Mouse (Mus musculus) hindbrain, embryonic 16.5 days (tissue): Measurements from ENCODE around the gene Npm1. TPM values are rescaled to one million over a fixed set of nuclear protein-coding genes. Genes with fewer than 3 reads are reported as not detected.

Experiments used
- ATAC-seq: fragments of 200-750 bp; cut with Nextera tagmentation; 2 replicates; pipeline ENCODE4 v1.8.0; 2017; ENCODE audit warnings: moderate TSS enrichment, moderate library complexity
- H3K27ac ChIP-seq: fragments of 300-500 bp; sonication (generic); 2 replicates; pipeline ENCODE4 v1.5.1; 2014; ENCODE audit warnings: low read depth, mild to moderate bottlenecking, control low read depth, low read length, moderate library complexity
- H3K27me3 ChIP-seq: fragments of 300-500 bp; sonication (generic); replicated peaks from 2 replicates; pipeline ENCODE4 v1.6.1; 2014; ENCODE audit warnings: low read length; ENCODE audit not compliant: control insufficient read depth, insufficient read depth
- H3K36me3 ChIP-seq: fragments of 300-500 bp; sonication (generic); 2 replicates; pipeline ENCODE4 v1.6.1; 2014; ENCODE audit warnings: mild to moderate bottlenecking, low read length, moderate library complexity, mixed read lengths; ENCODE audit not compliant: control insufficient read depth, insufficient read depth
- H3K4me1 ChIP-seq: fragments of 300-500 bp; sonication (generic); 2 replicates; pipeline ENCODE4 v1.6.1; 2014; ENCODE audit warnings: low read depth, low read length; ENCODE audit not compliant: control insufficient read depth, insufficient read depth
- H3K4me2 ChIP-seq: fragments of 300-500 bp; sonication (generic); 2 replicates; pipeline ENCODE4 v1.6.1; 2014; ENCODE audit warnings: mild to moderate bottlenecking, low read length, control low read depth, moderate library complexity
- H3K4me3 ChIP-seq: fragments of 300-500 bp; sonication (generic); 2 replicates; pipeline ENCODE4 v1.5.1; 2014; ENCODE audit warnings: mild to moderate bottlenecking, low read length, control low read depth, moderate library complexity
- H3K9ac ChIP-seq: fragments of 300-500 bp; sonication (generic); 2 replicates; pipeline ENCODE4 v1.6.1; 2014; ENCODE audit warnings: low read depth, mild to moderate bottlenecking, control low read depth, low read length, moderate library complexity
- H3K9me3 ChIP-seq: fragments of 300-500 bp; sonication (generic); 2 replicates; pipeline ENCODE4 v1.6.1; 2014; ENCODE audit warnings: mild to moderate bottlenecking, low read length, moderate library complexity; ENCODE audit not compliant: control insufficient read depth
- WGBS: fragments of 180-500 bp; shearing (Covaris S2); extraction: QIAGEN DNeasy Blood & Tissue Kit; methylation state at CpG from one replicate; pipeline ENCODE4 v1.1.7; 2014; 5-methylcytosine and 5-hydroxymethylcytosine counted together
- polyA plus RNA-seq: library from polyadenylated mRNA; unstranded; fragments of >200 nt; fragmentation: Nextera tagmentation; extraction: Ambion mirVana; gene quantifications from 2 replicates; pipeline ENCODE4 v1.2.1, GENCODE M21; 2015

Npm1 gene
- polyA plus RNA-seq, 1 experiment from 2014 or later, result 353 TPM

- Histone ChIP-seq H3K27me3 (no peaks in the 10 kb centered on the region; the same call in 1 of the 2 replicates), H3K27ac (no peak overlapping the region), H3K9ac (no peak overlapping the region), H3K4me3 (no peak overlapping the region), H3K36me3 (no peaks in the 10 kb centered on the region), H3K4me2 (no peak overlapping the region), H3K4me1 (peaks cover 19% of the 10 kb centered on the region), H3K9me3 (no peaks in the 10 kb centered on the region)
- 10% methylated on average over 9 of the region's 9 CpGs for WGBS
- ATAC-seq, result no peak
Measured at GRCm38 (mm10) chr11:33143906-33144305, 19.1 kb downstream of the Npm1 start.

GRCm38 (mm10) chr11:33142801-33143200 lies 20.2 kb downstream of the Npm1 start:
- Histone ChIP-seq H3K4me1 (peaks cover 19% of the 10 kb centered on the region), H3K36me3 (no peaks in the 10 kb centered on the region), H3K4me3 (no peak overlapping the region), H3K4me2 (no peak overlapping the region), H3K9ac (no peak overlapping the region), H3K9me3 (no peaks in the 10 kb centered on the region), H3K27me3 (no peaks in the 10 kb centered on the region; the same call in 1 of the 2 replicates), H3K27ac (no peak overlapping the region)
- 88% methylated on average over 1 of the region's 1 CpGs for WGBS
- no peak for ATAC-seq

- Histone ChIP-seq H3K4me3 (no peak overlapping the region), H3K27me3 (no peaks in the 10 kb centered on the region; the same call in 1 of the 2 replicates), H3K36me3 (no peaks in the 10 kb centered on the region), H3K4me1 (peaks cover 5% of the 10 kb centered on the region; the same call in 1 of the 2 replicates), H3K9me3 (no peaks in the 10 kb centered on the region), H3K4me2 (no peak overlapping the region), H3K27ac (no peak overlapping the region), H3K9ac (no peak overlapping the region)
- no peak for ATAC-seq
- 88% methylated on average over 5 of the region's 5 CpGs for WGBS
Measured at GRCm38 (mm10) chr11:33140111-33140460, 22.9 kb downstream of the Npm1 start.

GRCm38 (mm10) chr11:33139458-33140110 lies 23.4 kb downstream of the Npm1 start:
- H3K27ac ChIP-seq, result no peak overlapping the region
- no peak overlapping the region for H3K9ac ChIP-seq
- peaks cover 5% of the 10 kb centered on the region; the same call in 1 of the 2 replicates for H3K4me1 ChIP-seq
- no peak overlapping the region for H3K4me3 ChIP-seq
- no peak overlapping the region for H3K4me2 ChIP-seq
- ATAC-seq, result no peak
- H3K27me3 ChIP-seq, result no peaks in the 10 kb centered on the region; the same call in 1 of the 2 replicates
- WGBS, result 76% methylated on average over 9 of the region's 9 CpGs
- H3K36me3 ChIP-seq, result no peaks in the 10 kb centered on the region
- no peaks in the 10 kb centered on the region for H3K9me3 ChIP-seq

- H3K4me2 ChIP-seq, result no peak overlapping the region
- WGBS, result 94% methylated on average over 5 of the region's 5 CpGs
- H3K9me3 ChIP-seq, result no peaks in the 10 kb centered on the region
- no peak overlapping the region for H3K27ac ChIP-seq
- no peak overlapping the region for H3K9ac ChIP-seq
- peaks cover under 1% of the 10 kb centered on the region; the same call in 1 of the 2 replicates for H3K4me1 ChIP-seq
- H3K4me3 ChIP-seq, result no peak overlapping the region
- no peak for ATAC-seq
- H3K27me3 ChIP-seq, result no peaks in the 10 kb centered on the region; the same call in 1 of the 2 replicates
- no peaks in the 10 kb centered on the region for H3K36me3 ChIP-seq
Measured at GRCm38 (mm10) chr11:33138686-33139085, 24.3 kb downstream of the Npm1 start.

GRCm38 (mm10) chr11:33134391-33134986 lies 28.5 kb downstream of the Npm1 start:
- no peak overlapping the region for H3K27ac ChIP-seq
- ATAC-seq, result no peak
- WGBS, result 86% methylated on average over 8 of the region's 8 CpGs

GRCm38 (mm10) chr11:33132619-33133338 lies 30.2 kb downstream of the Npm1 start:
- no peak for ATAC-seq
- H3K9me3 ChIP-seq, result no peaks in the 10 kb centered on the region
- H3K4me1 ChIP-seq, result no peaks in the 10 kb centered on the region
- H3K27ac ChIP-seq, result no peak overlapping the region
- no peak overlapping the region for H3K4me2 ChIP-seq
- WGBS, result 51% methylated on average over 8 of the region's 8 CpGs
- H3K4me3 ChIP-seq, result no peak overlapping the region
- no peak overlapping the region for H3K9ac ChIP-seq
- H3K36me3 ChIP-seq, result no peaks in the 10 kb centered on the region
- no peaks in the 10 kb centered on the region for H3K27me3 ChIP-seq

More at GRCm38 (mm10) chr11:33134391-33134986, 28.5 kb downstream of the Npm1 start:
- Histone ChIP-seq H3K9me3 (no peaks in the 10 kb centered on the region), H3K27me3 (no peaks in the 10 kb centered on the region), H3K4me1 (no peaks in the 10 kb centered on the region), H3K9ac (no peak overlapping the region), H3K36me3 (no peaks in the 10 kb centered on the region), H3K4me2 (no peak overlapping the region), H3K4me3 (no peak overlapping the region)

- Histone ChIP-seq H3K9me3 (no peaks in the 10 kb centered on the region), H3K4me2 (no peak overlapping the region), H3K27ac (no peak overlapping the region), H3K27me3 (no peaks in the 10 kb centered on the region), H3K9ac (no peak overlapping the region), H3K4me3 (no peak overlapping the region), H3K36me3 (no peaks in the 10 kb centered on the region), H3K4me1 (peaks cover 5% of the 10 kb centered on the region)
- ATAC-seq, result no peak
Measured at GRCm38 (mm10) chr11:33127058-33127457, 35.9 kb downstream of the Npm1 start.
